Comparison of ENCODE assay signal across 8 mouse cellular contexts in the genomic region with DNA sequence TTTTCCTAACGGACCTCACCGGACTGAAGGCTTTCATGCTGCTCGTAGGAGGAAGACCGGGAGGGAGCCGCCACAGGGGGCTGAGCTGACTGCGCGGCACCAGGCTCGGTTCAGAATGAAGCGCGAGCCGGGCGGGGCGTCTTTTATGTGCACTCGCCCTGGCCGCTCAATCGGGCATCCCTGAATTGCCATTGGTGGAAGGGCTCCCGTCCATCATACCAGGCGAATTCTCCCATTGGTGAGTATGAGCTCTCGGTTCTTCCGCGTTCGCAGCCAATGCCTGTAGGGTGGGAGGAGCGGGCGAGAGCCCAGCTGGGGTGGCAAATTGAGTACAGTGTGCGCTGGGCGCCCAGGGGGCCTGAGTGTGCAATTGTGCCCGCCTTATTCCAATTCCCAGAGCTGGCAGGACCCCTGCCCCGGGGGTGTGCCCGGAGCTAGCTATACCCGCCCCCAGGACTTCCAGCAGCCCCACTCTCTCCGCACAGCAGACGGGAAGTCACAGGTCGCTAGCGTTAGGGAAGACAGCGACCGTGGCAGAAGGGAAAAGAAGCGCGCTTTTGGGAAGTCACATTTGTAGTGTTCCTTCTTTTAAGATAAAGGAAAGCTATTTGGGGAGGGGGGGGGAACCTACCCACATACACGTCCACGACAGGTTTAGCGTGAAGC. TPM values are rescaled to one million over a fixed set of nuclear protein-coding genes. Genes with fewer than 3 reads are reported as not detected.
A peak's percentile ranks its signal among the peaks of the same experiment; 100 is the strongest.
DNase-seq lines count a peak whose midpoint lies in the region; ATAC-seq and TF ChIP-seq lines count a peak whose summit lies in the region.

No protein-coding gene starts in this region.

- H3K9ac ChIP-seq in lung, embryonic 15.5 days = peak overlapping the region; percentile 75

- peak; percentile 97 for DNase-seq in MN1 (ENCODE audit: low spot score)
- DNase-seq in cerebellum, adult 9-10 months = peak; percentile 97
- peak; percentile 97 for DNase-seq in hindbrain, embryonic 10.5 days (ENCODE audit: low spot score)
- DNase-seq in layer of hippocampus, adult 9-10 months (ENCODE audit: low spot score) = peak; percentile 95
- DNase-seq in thymus, adult 18-20 months = peak; percentile 94 to 96

- TF ChIP-seq CTCF in olfactory bulb, adult 2 months (IDR thresholded peaks at IDR 0.05; ENCODE audit: insufficient read depth, low read depth, low read length) = 0 out of 2 replicates have a peak, but pooled peaks have one; percentile 8

- no peaks in the 10 kb centered on the region for H3K9me3 ChIP-seq in hindbrain, embryonic 10.5 days
- H3K9me3 ChIP-seq in lung, embryonic 15.5 days = no peaks in the 10 kb centered on the region

- peak; percentile 90 for TF ChIP-seq POLR2A in olfactory bulb, adult 2 months (IDR thresholded peaks at IDR 0.05; ENCODE audit: insufficient read depth, low read depth, low read length)

- peak overlapping the region; percentile 98 for H3K27ac ChIP-seq in hindbrain, embryonic 10.5 days
- peak overlapping the region; percentile 99 for H3K27ac ChIP-seq in lung, embryonic 15.5 days
- H3K27ac ChIP-seq in olfactory bulb, adult 2 months (ENCODE audit: insufficient read depth, low read depth, low read length) = peak overlapping the region; percentile 62

- H3K4me3 ChIP-seq in hindbrain, embryonic 10.5 days = peak overlapping the region; percentile 85
- H3K4me3 ChIP-seq in lung, embryonic 15.5 days = peak overlapping the region; percentile 68
- H3K4me3 ChIP-seq in olfactory bulb, adult 2 months (ENCODE audit: insufficient read depth, low read depth, low read length) = peak overlapping the region; percentile 62

- H3K4me1 ChIP-seq in hindbrain, embryonic 10.5 days (replicated peaks) = peaks cover 65% of the 10 kb centered on the region
- peaks cover 45% of the 10 kb centered on the region for H3K4me1 ChIP-seq in lung, embryonic 15.5 days
- peaks cover 40% of the 10 kb centered on the region for H3K4me1 ChIP-seq in olfactory bulb, adult 2 months (ENCODE audit: control insufficient read depth, insufficient read depth, low read length)

- H3K4me2 ChIP-seq in lung, embryonic 15.5 days = peak overlapping the region; percentile 91

- peak; percentile 80 for ATAC-seq in frontal cortex, adult (ENCODE audit: low TSS enrichment)
- ATAC-seq in lung, embryonic 15.5 days (ENCODE audit: borderline replicate concordance, extremely low read depth, low FRiP score, low TSS enrichment) = peak; percentile 81

- H3K27me3 ChIP-seq in hindbrain, embryonic 10.5 days (ENCODE audit: insufficient read depth, poor library complexity, severe bottlenecking) = peaks cover 10% of the 10 kb centered on the region
- no peaks in the 10 kb centered on the region for H3K27me3 ChIP-seq in lung, embryonic 15.5 days

- under 1% methylated on average over 41 of the region's 41 CpGs for WGBS in hindbrain, embryonic 10.5 days
- under 1% methylated on average over 41 of the region's 41 CpGs for WGBS in lung, embryonic 15.5 days
- under 1% methylated on average over 41 of the region's 41 CpGs for WGBS in olfactory bulb, adult 2 months

- peaks cover 5% of the 10 kb centered on the region; the same call in 1 of the 2 replicates for H3K36me3 ChIP-seq in hindbrain, embryonic 10.5 days
- no peaks in the 10 kb centered on the region for H3K36me3 ChIP-seq in lung, embryonic 15.5 days

RNA-seq across cellular contexts. Expression of a gene that starts 0.8 kb away (rescaled TPM):
- 360 and 369 TPM in 2 replicates for polyA plus RNA-seq in hindbrain, embryonic 10.5 days (2016; fragmentation: Nextera tagmentation; extraction: Ambion mirVana)
- polyA plus RNA-seq in lung, embryonic 15.5 days (2015; fragmentation: Nextera tagmentation; extraction: Ambion mirVana) = 420 and 447 TPM in 2 replicates
- not detected in 2 replicates for polyA plus RNA-seq in olfactory bulb, adult 2 months (2012; ENCODE audit: insufficient read depth, insufficient read length, low replicate concordance, missing spikeins)

Comparison
In these comparisons a context has a peak if more than half of its experiments do, and no peak if none do; other contexts are left out.
1. Peak in every context shown above with its lines: DNase-seq, ATAC-seq, H3K4me3 ChIP-seq and H3K27ac ChIP-seq.